Comparison of ENCODE assay signal across 25 mouse cellular contexts in genomic region chr8:24355146-24355545, GRCm38 (mm10).
"Had no signal": no experiment of that assay in that cellular context is flagged by ENCODE, and none has a peak within 500 bp of the region (broad histone marks: within the 10 kb centered on the region; RNA-seq: fewer than 3 reads in every experiment).

No protein-coding gene starts in this region.

- H3K4me2 ChIP-seq: heart, embryonic 11.5 days; heart, embryonic 13.5 days; heart, embryonic 15.5 days; hindbrain, embryonic 14.5 days; intestine, embryonic 15.5 days; limb, embryonic 13.5 days; limb, embryonic 15.5 days; liver, embryonic 12.5 days had no signal

- H3K4me1 ChIP-seq: intestine, embryonic 15.5 days; limb, embryonic 15.5 days; liver, embryonic 12.5 days had no signal

- H3K27ac ChIP-seq: heart, embryonic 13.5 days; heart, embryonic 15.5 days; hindbrain, embryonic 14.5 days; intestine, embryonic 15.5 days; layer of hippocampus, adult 2 months; left cerebral cortex, adult 2 months; limb, embryonic 13.5 days; limb, embryonic 15.5 days; liver, embryonic 12.5 days; liver, embryonic 14.5 days had no signal

- H3K4me3 ChIP-seq: heart, embryonic 13.5 days; heart, embryonic 15.5 days; intestine, embryonic 15.5 days; layer of hippocampus, adult 2 months; left cerebral cortex, adult 2 months; limb, embryonic 13.5 days; limb, embryonic 15.5 days; liver, embryonic 12.5 days had no signal

- DNase-seq: gastrocnemius, postnatal 14 days; gastrocnemius, postnatal 36 days; heart, adult 18-20 months; heart, postnatal 14 days; heart, postnatal 36 days; kidney, adult 18-20 months; kidney, adult 8-10 months; kidney, postnatal 10 days; kidney, postnatal 25 days; kidney, postnatal 4 days; left cerebral cortex, postnatal 4 days had no signal

- H3K36me3 ChIP-seq: heart, embryonic 13.5 days; heart, embryonic 15.5 days; intestine, embryonic 15.5 days; limb, embryonic 13.5 days; limb, embryonic 15.5 days; liver, embryonic 12.5 days had no signal

- ATAC-seq: hindbrain, embryonic 16.5 days; inflammation-experienced regulatory T-cells, adult 6 months; intestine, embryonic 15.5 days; intestine, postnatal 0 days; liver, embryonic 12.5 days had no signal

- H3K27me3 ChIP-seq: heart, embryonic 13.5 days; heart, embryonic 15.5 days; intestine, embryonic 15.5 days; limb, embryonic 13.5 days; limb, embryonic 15.5 days; liver, embryonic 12.5 days had no signal

- H3K9ac ChIP-seq: heart, embryonic 13.5 days; heart, embryonic 15.5 days; hindbrain, embryonic 14.5 days; intestine, embryonic 15.5 days; limb, embryonic 13.5 days; limb, embryonic 15.5 days; liver, embryonic 12.5 days; liver, embryonic 14.5 days had no signal

- H3K9me3 ChIP-seq: heart, embryonic 15.5 days; intestine, embryonic 15.5 days; limb, embryonic 13.5 days; limb, embryonic 15.5 days; liver, embryonic 12.5 days had no signal
